Mouse (Mus musculus): ENCODE results near the gene Ddx46.

GRCm38 (mm10) chr13:55693243-55693721, 58.5 kb downstream of the Ddx46 start:
- TF ChIP-seq POLR2A (IDR thresholded peaks at IDR 0.05; ENCODE audit: low read depth, low read length) (no peak), CTCF (IDR thresholded peaks at IDR 0.05; ENCODE audit: borderline replicate concordance, insufficient read depth, low read length) (no peak)

Measured in embryonic fibroblast, embryonic 13.5 days (primary cell).